Mouse (Mus musculus) heart, embryonic 11.5 days (tissue): Measurements from ENCODE around the gene 4930562C15Rik. TPM values are rescaled to one million over a fixed set of nuclear protein-coding genes. Genes with fewer than 3 reads are reported as not detected.
A peak's percentile ranks its signal among the peaks of the same experiment; 100 is the strongest.

Source experiments
- ATAC-seq: fragments of 200-750 bp; cut with Nextera tagmentation; replicated peaks from 2 replicates; pipeline ENCODE4 v1.8.0; 2017; ENCODE audit warnings: moderate library complexity; ENCODE audit not compliant: insufficient number of reproducible peaks, low FRiP score, low TSS enrichment
- H3K27ac ChIP-seq: fragments of 300-500 bp; sonication (generic); 2 replicates; pipeline ENCODE4 v1.5.1; 2014; ENCODE audit warnings: mild to moderate bottlenecking, low read depth, low read length
- H3K27me3 ChIP-seq: fragments of 300-500 bp; sonication (generic); 2 replicates; pipeline ENCODE4 v1.6.1; 2014; ENCODE audit warnings: mild to moderate bottlenecking, low read length, mixed read lengths; ENCODE audit not compliant: control insufficient read depth, insufficient read depth
- H3K36me3 ChIP-seq: fragments of 300-500 bp; sonication (generic); 2 replicates; pipeline ENCODE4 v1.6.1; 2014; ENCODE audit warnings: mild to moderate bottlenecking, low read length, moderate library complexity, mixed read lengths; ENCODE audit not compliant: control insufficient read depth, insufficient read depth
- H3K4me1 ChIP-seq: fragments of 300-500 bp; sonication (generic); 2 replicates; pipeline ENCODE4 v1.6.1; 2014; ENCODE audit warnings: low read length; ENCODE audit not compliant: control insufficient read depth, insufficient read depth
- H3K4me2 ChIP-seq: fragments of 300-500 bp; sonication (generic); 2 replicates; pipeline ENCODE4 v1.6.1; 2014; ENCODE audit warnings: mild to moderate bottlenecking, moderate library complexity
- H3K4me3 ChIP-seq: fragments of 300-500 bp; sonication (generic); 2 replicates; pipeline ENCODE4 v1.5.1; 2014; ENCODE audit warnings: low read depth, low read length
- H3K9ac ChIP-seq: fragments of 300-500 bp; sonication (generic); 2 replicates; pipeline ENCODE4 v1.6.1; 2014; ENCODE audit warnings: mild to moderate bottlenecking, low read depth, low read length, moderate library complexity
- H3K9me3 ChIP-seq: fragments of 300-500 bp; sonication (generic); replicated peaks from 2 replicates; pipeline ENCODE4 v1.6.1; 2016; ENCODE audit warnings: low read length; ENCODE audit not compliant: control insufficient read depth
- WGBS: fragments of 180-500 bp; shearing (Covaris S2); extraction: QIAGEN DNeasy Blood & Tissue Kit; methylation state at CpG from one replicate; pipeline ENCODE4 v1.1.7; 2014; ENCODE audit not compliant: insufficient replicate concordance; 5-methylcytosine and 5-hydroxymethylcytosine counted together
- polyA plus RNA-seq: library from polyadenylated mRNA; unstranded; fragments of >200 nt; fragmentation: Nextera tagmentation; extraction: Ambion mirVana; gene quantifications from 2 replicates; pipeline ENCODE4 v1.2.1, GENCODE M21; 2014

The 4930562C15Rik gene
- polyA plus RNA-seq, 1 experiment from 2014 or later = 0.79 TPM

DNA sequence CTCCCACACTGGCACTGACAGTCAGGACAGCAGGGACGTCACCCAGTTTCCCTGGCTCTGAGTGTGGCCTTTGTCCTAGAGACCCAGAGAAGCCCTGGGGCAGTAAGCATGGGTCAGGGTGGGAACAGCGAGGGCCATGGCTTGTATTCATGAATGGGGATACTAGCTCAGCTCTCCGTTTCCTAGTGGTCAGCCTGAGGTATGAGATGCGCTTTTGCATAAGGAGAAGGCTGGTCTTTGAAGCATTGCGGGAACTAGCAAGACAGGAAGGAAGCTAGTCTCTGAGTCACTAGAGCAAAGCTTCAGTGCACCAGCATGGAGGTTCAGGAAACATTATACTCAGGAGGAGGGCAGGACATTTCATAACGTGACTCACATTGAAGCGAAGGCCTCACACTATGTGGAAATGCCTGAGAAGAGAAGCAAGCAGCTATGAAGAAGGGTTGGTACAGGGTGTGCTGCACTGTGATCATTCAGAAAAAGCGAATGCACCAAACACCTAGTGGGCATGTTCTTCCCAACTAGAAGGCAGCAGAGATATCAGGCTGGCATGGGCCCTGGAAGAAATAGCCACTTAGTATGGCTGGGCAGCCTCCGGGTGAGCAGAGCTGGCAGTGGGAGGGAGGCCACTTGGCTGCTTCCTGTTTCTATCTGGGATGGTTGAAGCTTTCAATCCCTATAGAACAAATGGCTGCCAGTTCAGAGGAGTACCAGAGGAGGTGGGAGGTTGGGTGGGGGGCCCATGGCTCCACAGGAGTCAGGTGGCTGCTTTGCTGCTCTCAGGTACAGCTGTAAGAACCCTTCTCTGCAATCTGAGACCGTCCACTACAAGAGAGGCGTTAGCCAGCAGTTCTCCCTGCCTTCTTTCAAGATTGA is 77.9 kb downstream of the 4930562C15Rik start:
- Histone ChIP-seq H3K9me3 (no peaks in the 10 kb centered on the region), H3K27ac (peak overlapping the region; percentile 36), H3K4me2 (no peak overlapping the region), H3K4me3 (no peak overlapping the region), H3K27me3 (no peaks in the 10 kb centered on the region), H3K36me3 (peaks cover 16% of the 10 kb centered on the region), H3K4me1 (peaks cover 5% of the 10 kb centered on the region; the same call in 1 of the 2 replicates), H3K9ac (0 out of 2 replicates have a peak overlapping the region, but pooled peaks have one; percentile 11)
- 68% methylated on average over 11 of the region's 11 CpGs for WGBS
- no peak for ATAC-seq

DNA sequence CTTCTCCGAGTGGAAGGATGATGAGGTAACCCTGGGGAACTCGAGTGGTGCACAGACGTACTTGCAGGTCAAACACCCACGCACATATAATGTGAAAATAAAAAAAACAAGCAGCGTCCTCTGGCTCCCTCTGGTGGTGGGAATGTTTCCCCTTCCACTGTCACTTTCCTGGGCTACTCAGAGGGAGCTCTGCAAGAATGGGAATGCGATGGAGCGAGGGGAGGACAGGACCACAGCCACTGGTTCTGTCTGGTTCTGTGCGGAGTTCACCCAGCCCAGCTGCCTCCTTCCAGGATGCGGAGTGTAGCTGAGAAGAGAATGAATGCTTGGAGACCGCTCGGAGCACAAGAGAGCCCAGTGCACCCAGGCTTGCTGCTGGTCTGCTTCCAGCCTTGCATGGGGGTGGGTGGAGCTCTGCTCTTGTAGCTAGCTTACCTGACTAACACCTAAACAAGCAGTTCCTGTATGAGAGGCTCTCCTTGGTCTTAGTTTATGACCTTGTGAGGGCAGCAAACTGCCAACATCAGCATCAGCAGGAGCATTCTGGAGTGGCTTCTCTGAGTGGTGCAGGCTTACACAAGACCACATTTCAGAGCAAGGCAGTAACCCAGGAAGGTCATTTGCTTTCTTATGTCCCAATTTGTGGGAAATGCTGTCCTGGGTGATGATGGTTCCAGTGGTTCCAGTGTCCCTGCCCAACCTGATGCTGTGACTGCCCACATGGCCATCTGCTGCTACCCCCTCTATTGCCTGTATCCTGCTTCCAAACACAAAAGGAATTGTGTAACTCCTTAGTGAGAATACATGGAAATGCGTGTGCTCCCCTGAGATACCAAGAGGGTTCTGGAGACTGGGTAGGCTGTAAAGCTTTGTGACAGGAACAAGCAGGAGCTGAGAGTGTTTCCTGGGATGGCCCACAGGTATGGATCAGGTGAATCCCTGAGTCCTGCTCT is 78.8 kb downstream of the 4930562C15Rik start:
- no peak overlapping the region for H3K9ac ChIP-seq
- peak overlapping the region; percentile 36; the same call in 1 of the 2 replicates for H3K27ac ChIP-seq
- H3K27me3 ChIP-seq = no peaks in the 10 kb centered on the region
- H3K36me3 ChIP-seq = peaks cover 16% of the 10 kb centered on the region
- no peaks in the 10 kb centered on the region for H3K9me3 ChIP-seq
- 37% methylated on average over 12 of the region's 12 CpGs for WGBS
- no peak overlapping the region for H3K4me3 ChIP-seq
- peaks cover 5% of the 10 kb centered on the region; the same call in 1 of the 2 replicates for H3K4me1 ChIP-seq
- peak; percentile 44 for ATAC-seq
- H3K4me2 ChIP-seq = no peak overlapping the region

DNA sequence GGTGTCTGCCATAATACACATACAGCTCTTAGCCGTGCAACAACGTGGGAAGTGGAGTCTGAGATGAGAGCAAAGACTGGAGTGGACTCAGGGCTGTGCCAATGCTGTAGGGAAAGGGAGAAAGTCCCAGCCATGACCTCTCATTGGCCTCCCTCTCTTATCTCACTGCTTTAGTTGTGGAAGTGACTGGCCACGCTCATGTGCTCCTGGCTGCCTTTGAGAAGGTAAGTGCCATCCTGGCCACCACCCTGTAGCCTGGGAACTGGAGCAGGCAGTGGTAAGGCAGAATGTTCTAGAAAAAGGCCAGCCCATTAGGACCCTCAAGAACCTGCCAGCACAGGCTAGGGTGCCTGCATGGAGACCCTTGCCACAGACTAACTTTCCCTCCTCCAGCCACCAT is 80.7 kb downstream of the 4930562C15Rik start:
- no peak for ATAC-seq
- Histone ChIP-seq H3K36me3 (peaks cover 22% of the 10 kb centered on the region), H3K4me1 (peaks cover 5% of the 10 kb centered on the region; the same call in 1 of the 2 replicates), H3K4me3 (no peak overlapping the region), H3K9me3 (no peaks in the 10 kb centered on the region), H3K27ac (no peak overlapping the region), H3K27me3 (no peaks in the 10 kb centered on the region), H3K9ac (no peak overlapping the region), H3K4me2 (no peak overlapping the region)
- WGBS = 71% methylated on average over 3 of the region's 3 CpGs

DNA sequence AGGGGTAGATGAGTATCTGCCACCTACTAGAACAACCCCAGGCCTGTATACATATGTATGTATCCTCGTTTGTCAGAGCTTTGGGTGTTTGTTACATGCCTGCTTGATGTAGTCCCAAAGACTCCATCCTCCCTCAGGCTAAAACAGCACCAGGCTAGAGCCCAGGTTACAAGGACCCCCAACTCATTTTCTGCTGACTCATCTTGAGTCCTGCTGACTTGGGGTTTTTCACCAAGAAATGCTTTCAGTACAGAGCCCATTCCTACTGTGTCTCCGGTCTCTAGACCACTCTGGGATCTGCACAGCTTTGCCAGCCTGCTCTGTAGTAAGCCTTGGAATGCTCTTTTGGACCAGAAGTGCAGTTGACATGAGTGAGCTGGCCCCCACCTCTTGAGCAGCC is 81.4 kb downstream of the 4930562C15Rik start:
- ATAC-seq = no peak
- 83% methylated on average over 2 of the region's 2 CpGs for WGBS

More for the DNA sequence above, 81.4 kb downstream of the 4930562C15Rik start:
- Histone ChIP-seq H3K4me2 (no peak overlapping the region), H3K27me3 (no peaks in the 10 kb centered on the region), H3K9ac (no peak overlapping the region), H3K36me3 (peaks cover 22% of the 10 kb centered on the region), H3K27ac (no peak overlapping the region), H3K4me3 (no peak overlapping the region), H3K9me3 (no peaks in the 10 kb centered on the region), H3K4me1 (peaks cover 5% of the 10 kb centered on the region; the same call in 1 of the 2 replicates)

Other genes with a start within 250 kb of the 4930562C15Rik start
- 19.3 and 23.3 TPM in 2 replicates for gene Glis2, start 240.7 kb upstream of the 4930562C15Rik start, polyA plus RNA-seq
- gene Pam16, start 210.4 kb upstream of the 4930562C15Rik start, polyA plus RNA-seq = 119 and 134 TPM in 2 replicates
- gene Vasn, start 195.5 kb upstream of the 4930562C15Rik start, polyA plus RNA-seq = 9.5 and 10.6 TPM in 2 replicates
- 63.6 and 72.6 TPM in 2 replicates for gene Dnaja3, start 195.4 kb upstream of the 4930562C15Rik start, polyA plus RNA-seq
- gene Coro7, start 155.6 kb upstream of the 4930562C15Rik start, polyA plus RNA-seq = 12.1 and 12.4 TPM in 2 replicates
- gene Nmral1, start 116.1 kb upstream of the 4930562C15Rik start, polyA plus RNA-seq = 53.1 and 58.3 TPM in 2 replicates
- 102 and 109 TPM in 2 replicates for gene Hmox2, start 109.1 kb upstream of the 4930562C15Rik start, polyA plus RNA-seq
- 113 and 118 TPM in 2 replicates for gene Cdip1, start 45.1 kb upstream of the 4930562C15Rik start, polyA plus RNA-seq
- gene Ubald1, start 44.9 kb downstream of the 4930562C15Rik start, polyA plus RNA-seq = 27.4 and 28.8 TPM in 2 replicates
- gene Mgrn1, start 50.8 kb downstream of the 4930562C15Rik start, polyA plus RNA-seq = 96.8 and 112 TPM in 2 replicates
- gene Nudt16l1, start 103.3 kb downstream of the 4930562C15Rik start, polyA plus RNA-seq = 102 and 106 TPM in 2 replicates
- 28.7 and 31.8 TPM in 2 replicates for gene Anks3, start 128.8 kb downstream of the 4930562C15Rik start, polyA plus RNA-seq
- gene Sept12, start 162.4 kb downstream of the 4930562C15Rik start, polyA plus RNA-seq = not detected in 2 replicates
- 1.6 and 3.2 TPM in 2 replicates for gene Smim22, start 171.9 kb downstream of the 4930562C15Rik start, polyA plus RNA-seq
- gene Rogdi, start 178.1 kb downstream of the 4930562C15Rik start, polyA plus RNA-seq = 50.1 and 54.4 TPM in 2 replicates
- gene Glyr1, start 214.4 kb downstream of the 4930562C15Rik start, polyA plus RNA-seq = 58.9 and 88.6 TPM in 2 replicates
- 16.6 and 16.8 TPM in 2 replicates for gene Ubn1, start 214.6 kb downstream of the 4930562C15Rik start, polyA plus RNA-seq